Mouse (Mus musculus) lung, embryonic 14.5 days (tissue): ENCODE data around the gene Ric8a. TPM values are rescaled to one million over a fixed set of nuclear protein-coding genes. Genes with fewer than 3 reads are reported as not detected.

Experiments
- ATAC-seq: fragments of 200-750 bp; cut with Nextera tagmentation; 2 replicates; pipeline ENCODE4 v1.8.0; 2017; ENCODE audit warnings: mild to moderate bottlenecking, moderate TSS enrichment, moderate library complexity; ENCODE audit not compliant: insufficient read depth
- DNase-seq: peaks from one replicate; pipeline ENCODE4 v3.0.0-alpha.2; 2015
- H3K27ac ChIP-seq: fragments of 300-500 bp; sonication (generic); 2 replicates; pipeline ENCODE4 v1.5.1; 2014; ENCODE audit warnings: low read depth, mild to moderate bottlenecking, moderate library complexity
- H3K27me3 ChIP-seq: fragments of 300-500 bp; sonication (generic); 2 replicates; pipeline ENCODE4 v1.6.1; 2014; ENCODE audit warnings: low read length, control low read depth; ENCODE audit not compliant: insufficient read depth
- H3K36me3 ChIP-seq: fragments of 300-500 bp; sonication (generic); 2 replicates; pipeline ENCODE4 v1.6.1; 2014; ENCODE audit warnings: control low read depth; ENCODE audit not compliant: insufficient read depth
- H3K4me1 ChIP-seq: fragments of 300-500 bp; sonication (generic); 2 replicates; pipeline ENCODE4 v1.6.1; 2014; ENCODE audit warnings: antibody characterized with exemption, control low read depth; ENCODE audit not compliant: insufficient read depth
- H3K4me2 ChIP-seq: fragments of 300-500 bp; sonication (generic); 2 replicates; pipeline ENCODE4 v1.6.1; 2014; ENCODE audit warnings: mild to moderate bottlenecking
- H3K4me3 ChIP-seq: fragments of 300-500 bp; sonication (generic); 2 replicates; pipeline ENCODE4 v1.5.1; 2014; ENCODE audit warnings: low read depth, low read length
- H3K9ac ChIP-seq: fragments of 300-500 bp; sonication (generic); 2 replicates; pipeline ENCODE4 v1.6.1; 2014
- H3K9me3 ChIP-seq: fragments of 300-500 bp; sonication (generic); 2 replicates; pipeline ENCODE4 v1.6.1; 2016; ENCODE audit warnings: low read depth, low read length, control low read depth
- CTCF ChIP-seq: IDR thresholded peaks from 2 replicates; pipeline ENCODE4 v1.5.1; 2016; ENCODE audit warnings: antibody characterized with exemption, low read depth
- whole genome bisulfite sequencing: fragments of 180-500 bp; shearing (Covaris S2); extraction: QIAGEN DNeasy Blood & Tissue Kit; methylation state at CpG from one replicate; pipeline ENCODE4 v1.1.7; 2014; 5-methylcytosine and 5-hydroxymethylcytosine counted together
- polyA plus RNA-seq: library from polyadenylated mRNA; unstranded; fragments of >200 nt; fragmentation: Nextera tagmentation; extraction: Ambion mirVana; gene quantifications from 2 replicates; pipeline ENCODE4 v1.2.1, GENCODE M21; 2014

Ric8a gene
- polyA plus RNA-seq, 1 experiment from 2014 or later: 54.8 TPM

GRCm38 (mm10) chr7:140894031-140894430 is 37.3 kb downstream of the Ric8a start:
- Histone ChIP-seq H3K4me2 (no peak overlapping the region), H3K27me3 (no peaks in the 10 kb centered on the region), H3K27ac (no peak overlapping the region), H3K4me1 (no peaks in the 10 kb centered on the region), H3K9me3 (no peaks in the 10 kb centered on the region), H3K36me3 (peaks cover 74% of the 10 kb centered on the region), H3K9ac (no peak overlapping the region), H3K4me3 (no peak overlapping the region)
- ATAC-seq (no peak), DNase-seq (no peak)
- WGBS: 89% methylated on average over 7 of the region's 7 CpGs
- no peak for TF ChIP-seq CTCF

DNA sequence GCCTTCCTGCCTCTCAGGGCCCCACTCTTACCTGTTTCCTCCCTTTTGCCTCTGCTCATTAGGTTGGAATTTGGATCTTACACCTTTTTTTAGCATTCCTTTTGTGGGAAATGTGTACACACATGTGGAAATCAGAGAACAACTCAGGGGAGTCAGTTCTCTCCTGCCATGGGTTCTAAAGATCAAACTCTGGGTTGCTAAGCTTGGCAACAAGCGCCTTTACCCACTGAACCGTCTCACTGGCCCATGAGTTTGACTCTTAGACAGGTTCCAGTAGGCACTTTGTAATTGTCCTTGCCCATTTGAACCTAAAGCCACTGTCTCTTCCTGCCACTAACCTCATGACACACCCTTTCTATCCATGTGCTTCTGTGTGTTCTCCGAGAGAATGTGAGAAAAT is 37.9 kb downstream of the Ric8a start:
- no peak overlapping the region for H3K9ac ChIP-seq
- DNase-seq (no peak), ATAC-seq (no peak)
- no peaks in the 10 kb centered on the region for H3K9me3 ChIP-seq
- no peaks in the 10 kb centered on the region for H3K4me1 ChIP-seq
- 92% methylated on average over 3 of the region's 3 CpGs for WGBS
- H3K27me3 ChIP-seq: no peaks in the 10 kb centered on the region
- peaks cover 70% of the 10 kb centered on the region for H3K36me3 ChIP-seq
- H3K27ac ChIP-seq: no peak overlapping the region
- H3K4me3 ChIP-seq: no peak overlapping the region
- TF ChIP-seq CTCF: no peak
- no peak overlapping the region for H3K4me2 ChIP-seq

DNA sequence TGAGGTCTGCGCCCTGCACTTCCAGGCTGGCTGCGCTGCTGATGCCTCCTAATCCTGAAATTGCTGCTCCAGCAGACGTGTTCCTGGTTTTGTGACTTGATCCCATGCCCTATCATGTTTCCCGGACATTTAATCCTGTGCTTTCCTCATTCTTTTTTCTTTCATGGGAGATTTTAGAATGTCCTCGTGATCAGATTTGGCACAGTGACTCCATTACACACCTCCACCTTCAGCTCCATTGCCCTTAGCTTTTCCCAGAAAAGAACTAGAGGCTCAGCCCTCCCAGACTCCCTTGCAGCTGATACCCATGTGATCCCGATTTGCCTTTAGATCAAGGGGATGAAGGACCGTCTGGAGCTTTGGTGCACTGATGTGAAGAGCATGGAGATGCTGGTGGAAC is 41.1 kb downstream of the Ric8a start:
- Histone ChIP-seq H3K9ac (no peak overlapping the region), H3K4me1 (no peaks in the 10 kb centered on the region), H3K27me3 (no peaks in the 10 kb centered on the region), H3K36me3 (peaks cover 56% of the 10 kb centered on the region), H3K4me3 (no peak overlapping the region), H3K27ac (no peak overlapping the region), H3K9me3 (no peaks in the 10 kb centered on the region), H3K4me2 (no peak overlapping the region)
- 91% methylated on average over 7 of the region's 7 CpGs for whole genome bisulfite sequencing
- no peak for TF ChIP-seq CTCF
- ATAC-seq (no peak), DNase-seq (no peak)

GRCm38 (mm10) chr7:140899121-140899520 is 42.4 kb downstream of the Ric8a start:
- Histone ChIP-seq H3K4me2 (no peak overlapping the region), H3K4me3 (no peak overlapping the region), H3K27ac (no peak overlapping the region), H3K9me3 (no peaks in the 10 kb centered on the region), H3K27me3 (no peaks in the 10 kb centered on the region), H3K9ac (no peak overlapping the region), H3K4me1 (no peaks in the 10 kb centered on the region), H3K36me3 (peaks cover 49% of the 10 kb centered on the region)
- WGBS: 69% methylated on average over 3 of the region's 3 CpGs
- TF ChIP-seq CTCF: no peak
- ATAC-seq: no peak
- no peak for DNase-seq

- no peak within 1 kb of the TSS for H3K27ac ChIP-seq
- H3K36me3 ChIP-seq: peaks cover 40% of the 10 kb centered on the region
- H3K9me3 ChIP-seq: no peaks in the 10 kb centered on the region
- H3K27me3 ChIP-seq: no peaks in the 10 kb centered on the region
- ATAC-seq (no peak), DNase-seq (peak; percentile 8)
- H3K9ac ChIP-seq: no peak within 1 kb of the TSS; the same call in 1 of the 2 replicates
- TF ChIP-seq CTCF: no peak
- 64% methylated on average over 10 of the region's 10 CpGs for WGBS
- no peak within 1 kb of the TSS for H3K4me2 ChIP-seq
- H3K4me3 ChIP-seq: no peak within 1 kb of the TSS
- no peaks in the 10 kb centered on the region for H3K4me1 ChIP-seq
Observed at GRCm38 (mm10) chr7:140900220-140900619, 43.5 kb downstream of the Ric8a start, which contains the start of gene Cox8b. Cox8b (minus strand) TSS chr7:140900446.

DNA sequence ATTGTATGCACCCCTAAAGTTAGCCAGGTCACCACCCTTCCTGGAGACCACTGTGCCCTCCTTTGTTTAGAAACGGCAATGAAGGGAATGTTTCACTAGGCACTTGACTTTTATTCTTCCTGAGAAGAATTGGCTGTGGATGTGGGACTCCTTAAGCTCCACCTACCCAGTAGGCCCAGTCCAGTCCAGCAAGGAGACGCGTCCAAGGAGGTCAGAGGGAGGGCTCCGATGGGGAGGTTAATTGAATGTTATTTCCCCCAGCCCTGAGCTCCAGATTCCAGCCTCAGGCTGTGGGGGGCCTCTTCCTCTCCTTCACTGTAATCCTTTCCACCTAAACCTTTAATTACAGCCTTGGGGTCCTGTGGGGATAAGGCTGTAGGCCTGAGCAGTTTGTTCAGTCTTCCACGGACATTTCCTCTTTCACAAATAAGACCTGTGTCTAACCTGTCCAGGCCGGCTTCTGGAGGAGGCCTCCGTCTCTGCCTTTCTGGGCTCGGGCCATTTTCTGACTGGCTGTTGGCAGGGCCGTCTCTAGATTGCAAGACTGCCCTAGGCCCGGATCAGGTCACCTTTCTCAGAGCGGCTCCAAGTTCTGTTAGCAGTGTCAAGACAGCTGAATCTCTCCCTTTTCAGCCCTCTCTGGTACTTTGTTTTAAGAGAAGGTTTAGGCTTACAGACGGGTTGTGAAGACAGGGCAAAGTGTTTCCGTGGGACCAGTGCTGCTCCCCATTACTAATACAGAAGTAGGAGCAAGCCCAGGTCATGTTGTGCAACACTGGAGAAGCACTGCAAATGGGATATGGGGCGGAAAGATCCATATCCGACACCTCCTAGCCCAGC is 45.5 kb downstream of the Ric8a start:
- DNase-seq (no peak), ATAC-seq (no peak)
- Histone ChIP-seq H3K9me3 (no peaks in the 10 kb centered on the region), H3K4me1 (no peaks in the 10 kb centered on the region), H3K9ac (no peak overlapping the region), H3K4me3 (no peak overlapping the region), H3K36me3 (peaks cover 23% of the 10 kb centered on the region), H3K4me2 (no peak overlapping the region), H3K27me3 (no peaks in the 10 kb centered on the region), H3K27ac (no peak overlapping the region)
- no peak for TF ChIP-seq CTCF
- 73% methylated on average over 15 of the region's 15 CpGs for WGBS

GRCm38 (mm10) chr7:140903212-140903611 is 46.5 kb downstream of the Ric8a start:
- WGBS: 22% methylated on average over 13 of the region's 13 CpGs
- H3K36me3 ChIP-seq: peaks cover 14% of the 10 kb centered on the region
- peak; percentile 96 for TF ChIP-seq CTCF
- H3K4me3 ChIP-seq: no peak overlapping the region
- H3K4me2 ChIP-seq: no peak overlapping the region
- no peaks in the 10 kb centered on the region for H3K27me3 ChIP-seq
- peak; percentile 88 for DNase-seq
- H3K9me3 ChIP-seq: no peaks in the 10 kb centered on the region
- no peak overlapping the region for H3K9ac ChIP-seq
- no peak overlapping the region for H3K27ac ChIP-seq
- peak; percentile 68; the same call in 1 of the 2 replicates for ATAC-seq
- no peaks in the 10 kb centered on the region for H3K4me1 ChIP-seq
